Mouse (Mus musculus): ENCODE measurements around the gene Gm28230. TPM values are rescaled to one million over a fixed set of nuclear protein-coding genes. Genes with fewer than 3 reads are reported as not detected.

Gene Gm28230
- total RNA-seq, 1 experiment from 2014 or later = 1.7 TPM

DNA sequence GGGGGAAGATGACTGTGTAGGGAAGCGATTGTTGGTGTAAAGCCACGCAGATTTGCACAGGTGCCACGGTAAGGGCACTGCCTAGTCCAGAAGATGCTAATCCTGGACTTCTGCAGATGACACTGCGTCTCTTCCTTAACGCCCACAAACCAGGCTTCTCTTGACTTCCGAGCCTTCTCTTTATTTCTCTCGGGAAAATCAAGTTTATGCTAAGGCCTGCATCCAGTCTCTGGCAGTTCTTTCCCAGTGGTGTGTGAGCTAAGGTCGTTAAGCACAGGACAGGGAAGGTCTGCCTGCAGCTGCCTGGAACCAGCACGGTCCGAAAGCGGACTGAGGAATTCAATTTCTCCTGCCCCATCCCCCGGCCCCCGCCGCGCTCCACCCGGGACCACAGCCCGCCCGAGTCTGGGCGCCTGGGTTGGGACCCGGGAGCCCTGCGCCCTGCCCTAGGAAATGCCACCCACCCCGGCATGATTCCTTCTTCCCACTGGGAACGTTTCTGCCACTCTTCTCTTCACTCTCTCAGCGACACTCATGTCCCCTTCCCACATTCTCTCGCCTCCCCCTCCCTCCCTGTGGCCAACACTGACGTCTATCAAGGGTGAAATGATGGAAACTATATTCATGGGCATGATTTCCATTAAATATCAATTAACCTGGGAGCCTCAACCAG lies 22.7 kb upstream of the Gm28230 start:
- no peak for DNase-seq

DNA sequence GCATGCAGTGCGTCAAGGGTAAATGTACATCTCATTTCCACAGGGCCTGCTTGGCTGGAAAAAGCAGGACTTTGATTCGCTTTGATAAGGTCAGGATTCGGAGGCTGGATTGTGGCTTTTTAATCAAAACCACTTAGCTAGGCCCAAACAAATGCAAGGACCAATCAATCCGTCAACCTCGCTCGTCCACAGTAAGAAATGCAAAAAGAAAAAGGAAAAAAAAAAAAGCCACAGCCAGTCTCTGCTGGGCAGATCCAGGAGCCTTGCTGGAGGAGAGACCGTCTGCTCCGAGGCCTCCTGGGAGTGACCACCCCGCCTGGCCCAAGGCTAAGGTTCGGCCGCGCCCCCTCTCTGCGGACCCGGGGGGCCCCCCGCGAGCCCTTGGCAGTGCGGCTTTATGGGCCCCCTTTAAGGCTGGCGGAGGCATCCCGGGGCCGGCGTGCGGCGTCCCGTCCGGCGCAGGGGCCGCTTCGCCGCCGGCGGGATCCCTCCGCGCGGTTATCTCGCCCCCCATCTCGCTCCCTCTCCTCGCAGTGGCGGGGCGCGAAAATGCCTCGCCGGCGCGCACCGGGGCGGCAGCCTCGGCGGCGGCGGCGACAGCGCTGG lies 22.0 kb upstream of the Gm28230 start, which contains the start of gene Hoxd8:
Gene Hoxd8, plus strand, starts transcription at position 223 of the 606 bp plus-strand sequence.
- peak; percentile 91 for DNase-seq

DNA sequence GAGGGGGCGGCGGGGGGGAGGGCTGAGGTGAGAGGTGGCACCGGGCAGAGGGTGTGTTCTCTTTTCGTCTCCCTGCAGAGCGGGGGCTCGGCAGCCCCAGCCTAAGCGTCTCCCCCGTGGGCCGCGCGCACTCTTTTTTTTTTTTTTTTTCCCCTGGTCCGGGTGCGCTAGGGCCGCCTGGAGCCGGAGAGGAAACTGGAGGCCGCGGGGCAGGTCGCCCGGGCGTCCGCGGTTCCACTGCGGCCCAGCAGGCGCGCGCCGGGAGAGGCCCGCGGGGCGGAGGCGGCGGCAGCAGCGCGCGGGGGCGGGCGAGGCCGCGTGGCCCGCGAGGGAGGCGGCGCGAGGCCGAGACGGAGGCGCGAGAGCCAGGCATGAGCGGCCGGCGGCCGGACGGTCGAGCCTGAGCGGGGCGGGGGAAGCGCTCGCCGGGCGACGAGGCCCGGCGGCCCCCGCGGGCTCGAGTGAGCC lies 21.5 kb upstream of the Gm28230 start:
- peak; percentile 73 for DNase-seq

DNA sequence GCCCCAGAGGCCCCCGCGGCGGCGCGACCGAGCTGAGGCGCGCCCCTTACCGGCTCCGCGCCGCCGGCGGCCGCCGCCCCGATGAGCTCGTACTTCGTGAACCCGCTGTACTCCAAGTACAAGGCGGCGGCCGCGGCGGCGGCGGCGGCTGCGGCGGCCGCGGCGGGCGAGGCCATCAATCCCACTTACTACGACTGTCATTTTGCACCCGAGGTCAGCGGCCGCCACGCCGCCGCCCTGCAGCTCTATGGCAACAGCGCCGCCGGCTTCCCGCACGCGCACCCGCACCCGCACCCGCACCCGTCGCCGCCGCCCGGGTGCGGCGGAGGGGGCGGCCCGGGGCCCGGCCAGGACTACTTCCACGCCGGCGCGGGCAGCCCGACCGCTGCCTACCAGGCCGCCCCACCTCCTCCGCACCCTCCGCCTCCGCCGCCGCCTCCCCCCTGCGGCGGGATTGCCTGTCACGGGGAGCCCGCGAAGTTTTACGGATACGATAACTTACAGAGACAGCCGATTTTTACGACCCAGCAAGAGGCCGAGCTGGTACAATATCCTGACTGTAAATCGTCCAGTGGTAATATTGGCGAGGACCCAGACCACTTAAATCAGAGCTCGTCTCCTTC lies 20.9 kb upstream of the Gm28230 start:
- DNase-seq = peak; percentile 86

DNA sequence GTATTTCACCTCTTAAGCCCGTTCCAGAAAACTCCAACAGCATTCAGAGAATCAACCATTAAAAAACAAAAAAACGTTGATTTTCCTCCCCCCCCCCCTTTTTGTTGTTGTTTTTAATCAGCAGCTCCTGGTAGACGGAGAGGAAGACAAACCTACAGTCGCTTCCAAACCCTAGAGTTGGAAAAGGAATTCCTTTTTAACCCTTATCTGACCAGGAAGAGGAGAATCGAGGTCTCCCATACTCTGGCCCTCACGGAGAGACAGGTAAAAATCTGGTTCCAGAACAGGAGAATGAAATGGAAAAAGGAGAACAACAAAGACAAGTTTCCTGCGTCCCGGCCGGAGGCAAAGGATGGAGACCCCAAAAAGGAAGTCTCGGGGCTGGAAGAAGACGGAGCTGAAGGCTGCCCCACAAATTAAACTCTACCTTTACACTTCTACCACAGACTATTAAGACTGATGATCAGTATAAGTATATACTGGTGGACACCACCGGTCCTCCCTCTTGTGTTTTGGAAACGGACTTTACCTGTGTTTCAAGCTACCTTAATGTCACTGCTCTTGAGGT lies 20.1 kb upstream of the Gm28230 start:
- no peak for DNase-seq

DNA sequence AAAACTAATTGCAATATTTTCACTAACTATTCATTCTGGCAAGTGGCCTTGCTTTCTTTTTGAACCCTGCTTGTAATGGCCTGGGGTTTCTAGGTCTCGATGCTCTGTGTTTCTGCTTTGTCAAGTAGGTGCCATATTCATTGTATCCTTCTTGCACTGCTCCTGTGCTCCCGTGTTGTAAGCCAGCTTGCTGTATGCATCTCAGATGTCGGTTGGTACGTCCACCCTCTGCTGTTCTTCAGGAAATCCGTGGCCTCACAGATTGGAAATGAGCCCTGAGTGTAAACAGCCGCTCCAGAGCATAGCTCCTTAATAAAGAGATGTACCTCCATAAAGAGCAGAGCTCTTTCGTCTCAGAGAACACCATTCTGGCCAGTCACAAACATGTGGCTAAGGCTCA lies 18.9 kb upstream of the Gm28230 start:
- DNase-seq = no peak

DNA sequence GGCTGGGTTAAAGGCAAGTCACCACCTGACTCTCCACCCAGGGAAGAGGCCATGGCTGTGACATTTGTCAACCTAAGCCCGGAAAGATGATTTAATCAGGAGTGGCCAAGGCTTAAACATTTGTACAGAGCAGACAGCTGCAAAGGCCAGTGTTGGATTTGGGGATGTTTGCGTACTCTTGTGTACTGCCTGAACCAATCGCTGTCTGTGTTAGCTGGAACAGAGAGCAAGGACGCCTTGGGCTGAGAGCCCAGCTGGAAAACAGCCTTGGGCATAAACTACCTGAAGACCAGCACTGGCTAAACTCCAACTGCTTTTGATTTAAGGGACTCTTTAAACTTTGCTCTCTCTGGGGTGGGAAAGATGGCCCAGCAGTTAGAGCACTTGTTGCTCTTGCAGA lies 17.9 kb upstream of the Gm28230 start:
- DNase-seq = peak; percentile 61

DNA sequence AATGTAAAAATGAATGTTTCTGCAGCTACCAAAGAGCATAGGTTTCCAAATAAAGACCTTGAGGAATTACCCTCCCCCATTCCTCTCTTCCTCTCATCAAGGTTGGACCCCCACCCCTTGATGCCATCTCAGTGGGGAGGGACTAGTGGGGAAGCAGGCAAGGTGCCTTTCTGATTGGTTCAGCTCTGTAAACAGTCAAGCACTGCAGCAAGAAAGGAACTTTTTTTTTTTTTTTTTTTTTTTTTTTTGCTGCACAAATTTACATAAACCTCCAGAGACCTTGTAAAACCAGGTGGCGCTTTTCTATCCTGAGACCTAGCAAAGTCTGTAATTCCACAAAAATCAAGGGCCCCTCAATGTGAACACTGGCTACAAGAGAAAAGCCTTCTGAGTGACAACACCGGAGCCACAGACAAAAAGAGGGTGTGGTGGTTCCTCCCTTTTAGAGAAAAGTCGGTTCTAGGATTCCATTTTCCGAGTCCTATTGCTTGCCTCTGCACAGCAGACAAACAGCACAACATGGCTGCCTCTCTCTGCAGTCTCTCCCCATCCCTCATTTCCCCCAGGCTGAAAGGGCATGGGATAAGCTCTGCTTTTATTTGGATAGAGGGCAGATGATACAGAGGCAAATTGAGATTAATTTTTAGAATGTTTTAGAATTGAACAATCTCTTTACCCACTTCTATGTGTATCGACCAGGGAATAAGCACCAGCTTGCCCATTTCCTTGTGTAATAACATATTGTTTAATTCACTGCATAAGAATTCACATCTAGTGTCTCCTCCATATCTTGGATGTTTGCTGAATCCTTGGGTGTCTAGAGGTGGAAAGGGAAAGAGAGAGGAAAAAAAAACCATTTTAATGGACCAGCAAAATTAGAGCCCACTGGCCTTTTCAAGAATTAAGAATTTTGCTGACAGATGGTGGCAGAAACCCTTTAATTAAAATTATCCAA lies 16.8 kb upstream of the Gm28230 start:
- no peak for DNase-seq

DNA sequence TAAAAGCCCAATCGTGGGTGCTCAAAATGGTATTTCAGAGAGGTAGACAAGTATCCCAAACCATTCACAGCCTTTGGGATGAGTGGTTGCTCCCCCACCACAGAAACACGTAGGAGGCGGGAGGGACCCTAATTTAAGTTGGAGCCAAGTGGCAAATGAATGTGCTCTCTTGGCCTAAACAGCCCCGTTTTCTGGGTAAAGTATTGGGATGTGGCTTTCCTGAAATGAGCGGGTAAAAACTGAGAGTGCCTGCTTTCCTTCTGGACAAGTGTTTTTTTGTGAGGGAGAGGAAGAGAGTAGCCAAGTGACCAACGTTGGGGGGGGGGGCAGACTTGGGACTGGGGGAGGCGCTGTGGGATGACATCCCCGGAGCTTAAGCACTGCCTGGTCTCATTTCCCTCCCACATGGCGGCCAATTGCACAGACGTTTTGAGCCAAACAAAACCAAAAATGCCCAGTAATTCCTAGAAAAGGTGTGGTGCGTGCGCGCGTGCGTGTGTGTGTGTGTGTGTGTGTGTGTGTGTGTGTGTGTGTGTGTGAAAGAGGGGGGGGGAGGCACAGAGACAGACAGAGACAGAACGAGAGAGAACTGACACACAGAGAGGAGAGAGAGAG lies 15.5 kb upstream of the Gm28230 start:
- peak; percentile 59 for DNase-seq

DNA sequence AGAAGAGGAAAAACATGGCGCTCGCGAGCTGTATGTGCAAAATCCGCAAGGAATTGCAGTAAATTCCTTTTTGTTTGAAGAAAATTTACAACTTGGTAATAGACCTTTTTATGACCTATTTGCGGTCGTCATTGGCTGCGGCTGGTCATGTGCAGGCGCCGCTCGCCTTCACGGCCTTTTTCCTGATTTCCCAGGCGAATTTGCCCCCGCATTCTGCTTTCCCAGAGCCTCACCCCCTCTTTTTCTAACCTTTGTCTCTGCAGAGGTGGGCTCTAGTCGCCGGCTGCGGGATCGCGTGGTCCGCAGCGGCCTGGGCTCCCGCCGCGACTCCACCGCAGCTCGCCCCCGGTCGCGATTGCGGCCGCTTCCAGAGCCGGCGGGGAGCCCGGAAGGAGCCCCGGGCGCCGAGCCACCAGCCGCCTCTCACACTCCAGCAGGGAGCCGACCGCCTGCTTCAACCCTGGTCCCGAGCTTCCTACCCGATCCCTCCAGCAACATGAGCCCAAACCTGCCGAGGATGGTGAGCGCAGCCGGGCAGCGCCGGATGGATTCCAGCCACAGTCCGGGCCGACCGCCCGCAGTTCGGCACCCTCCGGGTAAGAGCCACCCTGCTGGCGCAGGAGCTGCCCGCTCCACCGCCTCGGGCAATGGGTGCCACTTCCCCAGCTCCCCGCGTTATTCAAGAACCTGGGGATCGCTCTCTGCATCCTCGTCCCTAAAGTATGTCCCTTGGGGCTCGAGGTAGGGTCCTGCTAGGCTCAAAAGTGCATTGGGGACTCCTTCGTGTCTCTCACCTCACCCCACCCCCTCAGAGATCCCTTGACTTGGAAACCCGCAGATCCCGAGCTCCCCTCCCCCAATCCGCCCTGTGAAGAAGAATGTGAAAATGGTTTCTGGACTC lies 14.6 kb upstream of the Gm28230 start, which contains the start of the genes Hoxd3 and Hoxd4:
Gene Hoxd3, plus strand, starts transcription at position 207 of the 901 bp plus-strand sequence.
Gene Hoxd4, plus strand, starts transcription at position 209 of the 901 bp plus-strand sequence.
- DNase-seq = peak; percentile 81

DNA sequence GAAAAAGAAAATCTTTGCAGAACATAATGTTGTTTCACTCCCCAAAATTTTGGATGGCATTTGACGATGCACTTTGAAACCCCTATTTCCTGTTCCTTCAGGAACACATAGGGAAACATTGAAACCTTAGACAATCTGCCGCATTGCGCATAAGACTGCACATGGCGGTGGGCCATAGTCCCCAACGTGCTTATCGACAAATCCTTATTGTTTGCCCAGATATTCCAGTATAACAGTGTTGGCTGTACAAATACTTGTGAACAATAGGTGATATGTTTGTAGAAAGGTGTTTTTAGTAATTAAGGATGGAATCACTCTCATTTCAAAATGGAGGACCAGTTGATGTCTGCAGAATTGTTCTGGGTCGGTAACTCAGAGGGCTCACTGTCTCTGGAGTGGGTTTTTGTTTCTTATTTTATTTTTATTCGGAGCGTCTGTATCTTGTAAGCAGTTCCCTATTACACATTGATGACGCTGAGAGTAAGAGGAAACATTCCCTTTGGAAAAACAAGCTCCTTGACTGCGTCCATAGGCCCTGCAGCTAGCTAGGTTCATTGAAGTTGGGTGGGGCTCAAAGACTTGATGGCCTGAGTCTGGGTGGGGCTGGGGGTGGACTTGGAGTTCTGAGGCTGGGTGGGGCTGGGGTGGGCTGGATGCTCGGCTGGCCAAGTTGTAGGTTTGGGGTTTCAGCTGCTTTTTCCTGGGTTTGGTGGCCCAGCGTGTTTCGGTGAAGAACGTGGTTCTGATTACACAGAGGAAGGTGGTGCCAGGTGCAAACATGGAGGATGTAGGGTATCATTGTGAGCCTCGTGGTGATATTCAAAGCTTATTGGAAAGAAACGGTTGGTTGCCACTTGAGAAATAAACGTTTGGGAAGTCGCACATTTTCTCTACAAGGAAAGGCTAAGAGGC lies 13.0 kb upstream of the Gm28230 start:
- no peak for DNase-seq

DNA sequence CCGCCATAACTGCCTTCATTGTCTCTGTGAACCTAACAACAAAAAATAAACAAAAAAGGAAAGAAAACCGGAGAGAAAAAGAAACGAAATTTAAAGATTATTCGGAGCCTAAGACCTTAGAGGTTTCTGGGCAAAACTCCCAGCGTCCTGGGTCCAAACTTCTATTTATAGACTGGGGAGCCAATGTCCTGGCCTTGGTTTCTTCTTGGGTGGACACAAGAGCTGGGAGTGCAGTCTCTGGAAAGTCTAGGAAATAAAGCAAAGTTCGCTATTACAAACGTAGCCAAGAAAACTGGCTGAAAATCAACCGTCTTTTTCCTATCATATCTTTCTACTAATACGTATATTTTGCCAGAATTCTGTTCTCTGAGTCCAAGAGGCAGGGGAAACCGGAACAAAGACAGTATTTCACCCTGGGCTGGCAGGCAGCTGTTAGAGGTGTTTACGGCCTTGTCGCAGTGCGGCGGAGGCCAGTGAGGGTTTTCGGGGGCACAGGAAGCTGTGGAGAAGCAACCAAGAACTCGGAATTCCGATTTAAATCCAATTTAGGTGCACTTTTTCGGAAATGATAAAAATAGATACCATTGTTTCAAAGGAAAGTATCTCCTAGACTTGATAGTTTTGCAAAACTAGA lies 12.3 kb upstream of the Gm28230 start:
- DNase-seq = peak; percentile 58

DNA sequence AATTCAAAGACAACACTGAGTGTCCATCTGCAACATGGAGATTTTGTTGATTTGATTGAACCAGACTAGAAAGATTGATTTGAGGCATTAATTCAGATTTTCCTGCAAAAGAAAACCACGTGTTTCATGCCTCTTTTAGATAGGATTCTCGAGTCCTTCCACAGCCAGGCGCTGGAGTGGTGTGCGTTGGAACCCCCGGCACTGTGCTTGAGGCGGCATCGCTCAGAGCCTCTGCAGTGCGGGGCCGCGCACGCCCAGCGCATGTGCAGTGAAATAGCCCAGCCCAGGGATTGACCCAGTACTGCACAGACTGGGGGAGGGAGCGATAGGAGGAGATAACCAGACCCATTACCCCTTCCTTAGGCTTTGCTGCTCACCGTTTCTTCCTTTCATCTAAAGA lies 11.6 kb upstream of the Gm28230 start:
- DNase-seq = peak; percentile 77

DNA sequence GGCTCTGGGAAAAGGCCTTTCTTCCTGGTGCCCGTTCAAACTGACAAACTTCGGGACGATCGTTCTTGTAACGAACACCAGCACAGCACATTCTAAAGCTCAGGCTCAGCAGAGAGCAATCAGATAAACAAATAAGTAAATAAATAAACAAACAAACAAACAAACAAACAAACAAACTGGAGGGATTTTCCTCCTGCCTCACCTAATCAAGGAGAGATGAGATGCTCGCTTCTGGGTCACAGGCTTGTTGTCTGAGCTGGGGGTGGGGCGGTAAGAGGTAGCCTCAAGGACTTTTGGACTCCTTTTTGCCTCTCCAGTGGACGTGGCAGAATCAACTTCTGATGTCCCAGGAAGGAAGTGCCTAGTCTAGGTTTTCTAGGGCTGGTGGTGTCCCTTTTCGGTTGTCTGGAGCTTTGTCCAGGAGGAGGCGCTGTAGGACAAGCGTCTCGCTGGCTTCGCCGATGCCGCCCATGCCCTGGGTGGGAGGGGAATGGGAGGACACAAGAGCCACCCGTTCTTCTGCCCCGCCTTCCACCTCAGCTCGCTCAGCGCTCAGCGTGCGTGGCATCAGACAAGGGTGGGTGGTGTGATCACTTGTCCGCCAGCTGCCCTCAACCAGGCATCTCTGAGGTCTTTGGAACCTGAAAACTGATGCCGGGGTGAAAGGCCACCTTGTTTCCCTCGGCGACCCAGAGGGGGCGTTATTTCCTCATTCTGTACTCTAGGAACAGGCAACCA lies 10.9 kb upstream of the Gm28230 start:
- peak; percentile 97 for DNase-seq

DNA sequence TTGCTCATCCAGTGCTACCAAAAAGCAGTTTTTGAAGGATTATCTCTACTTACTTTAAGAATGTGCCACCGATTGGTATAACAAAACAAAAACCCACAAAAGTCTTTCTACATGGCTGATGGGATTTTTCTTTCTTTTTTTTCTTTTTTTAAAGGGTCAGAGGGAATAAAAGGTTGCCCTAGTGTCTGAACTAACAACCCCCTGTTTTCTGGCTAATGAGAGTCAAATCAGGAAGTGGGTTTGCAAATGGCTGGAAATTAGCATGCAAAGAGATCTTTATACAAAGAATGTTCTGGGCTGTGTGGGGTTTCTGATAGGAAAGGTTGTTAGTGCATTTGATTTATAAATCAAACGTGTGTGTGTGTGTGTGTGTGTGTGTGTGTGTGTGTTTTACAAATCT lies 6.1 kb upstream of the Gm28230 start:
- DNase-seq = no peak

DNA sequence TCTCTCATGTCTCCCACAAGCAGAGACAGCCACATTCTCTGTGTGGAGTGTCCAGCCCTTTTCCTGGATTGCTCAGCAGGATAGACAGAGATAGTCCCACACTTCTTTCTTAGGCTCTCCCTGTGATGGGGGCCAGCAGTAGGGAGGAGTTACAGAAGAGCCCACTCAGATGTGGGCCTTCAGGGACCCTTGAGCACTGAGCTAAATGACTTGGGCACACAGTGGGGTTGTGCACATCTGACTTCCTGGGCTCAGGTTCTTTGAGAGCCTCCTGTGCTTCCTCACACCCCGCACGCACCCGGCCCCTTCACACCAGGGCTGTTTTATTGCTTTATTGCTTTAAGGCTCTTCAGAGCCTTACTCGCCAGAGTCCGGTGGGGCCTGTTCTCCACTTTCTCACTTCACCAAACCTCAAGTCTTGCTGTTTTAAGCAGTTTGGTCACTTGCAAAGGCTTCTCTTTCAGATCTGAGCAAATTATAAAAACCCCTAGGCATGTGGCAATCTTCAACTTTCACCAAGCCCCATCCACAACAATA lies 5.5 kb upstream of the Gm28230 start:
- no peak for DNase-seq

DNA sequence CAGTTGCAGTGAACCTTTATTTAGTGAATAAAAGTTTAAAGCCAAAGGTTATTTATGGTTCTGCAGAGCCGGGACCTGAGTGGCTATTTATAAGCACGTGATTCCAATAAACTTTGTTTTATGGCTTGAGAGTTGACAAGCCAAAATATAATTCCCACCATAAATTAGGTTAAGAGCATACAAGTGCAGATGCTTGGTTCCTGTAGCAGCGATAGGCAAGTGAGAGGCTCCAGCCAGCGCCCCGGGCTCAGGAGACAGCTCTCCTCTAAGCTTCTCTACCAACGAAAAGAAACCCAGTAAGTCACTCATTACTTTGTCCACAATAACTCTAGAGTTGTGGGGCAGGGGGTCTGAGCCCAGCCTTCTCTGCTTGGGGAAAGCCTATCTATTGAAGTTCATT lies 4.6 kb upstream of the Gm28230 start:
- DNase-seq = no peak

DNA sequence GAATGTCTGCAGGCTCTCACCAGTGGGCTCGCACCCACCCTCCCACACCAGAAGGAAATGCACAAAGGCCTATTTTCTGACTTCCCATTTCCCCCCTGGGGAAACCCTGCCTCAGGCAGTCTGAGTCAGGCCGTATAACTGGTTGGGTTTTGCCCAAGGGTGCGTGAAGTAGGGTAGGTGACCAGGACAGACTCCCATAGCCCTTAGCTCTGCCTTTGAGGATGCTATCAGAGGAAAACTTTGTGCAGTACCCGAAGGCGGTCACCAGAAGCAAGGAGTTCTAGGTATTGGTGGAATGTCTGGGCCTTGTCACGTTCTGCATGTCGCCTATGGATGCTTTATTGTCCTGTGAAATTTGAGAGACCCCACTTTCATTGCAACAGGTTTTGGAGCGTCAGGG lies 3.6 kb upstream of the Gm28230 start:
- DNase-seq = no peak
